Mouse (Mus musculus) heart, adult 18-20 months (tissue): Measurements from ENCODE around the gene Mrpl50. TPM values are rescaled to one million over a fixed set of nuclear protein-coding genes. Genes with fewer than 3 reads are reported as not detected.

Source experiments
- DNase-seq, 2 experiments: peaks; one replicate each; pipeline ENCODE4 v3.0.0; 2021 to 2022; ENCODE audit warnings: mixed read lengths in 1 of 2
- long read RNA-seq, 2 experiments: library from polyadenylated mRNA; stranded (forward); transcript quantifications; one replicate each; pipeline ENCODE4 v2.0.0; 2021
- total RNA-seq, 2 experiments: library from RNA; stranded (reverse); gene quantifications; 2 replicates each; pipeline ENCODE4 v1.2.3; 2021

Mrpl50 gene
- 10 to 100 TPM; 51.0 to 53.6 TPM for total RNA-seq
- long read RNA-seq, experiment 1, transcript Mrpl50-201 (2 exons, 2,114 nt): major isoform, 168 of 170 reads
- long read RNA-seq, experiment 1, partial matches to known transcripts: 0 of 170 reads
- long read RNA-seq, experiment 1, other reads (novel, unspliced or antisense): 2 of 170 reads
- long read RNA-seq, experiment 2, transcript Mrpl50-201 (2 exons, 2,114 nt): major isoform, 104 of 106 reads
- long read RNA-seq, experiment 2, partial matches to known transcripts: 2 of 106 reads
- long read RNA-seq, experiment 2, other reads (novel, unspliced or antisense): 0 of 106 reads

GRCm38 (mm10) chr4:49520572-49521340 lies at the start of gene Mrpl50, which contains the start of gene Zfp189:
Mrpl50 (minus strand) TSS chr4:49521093.
Zfp189 (plus strand) TSS chr4:49521176.
- peak; percentile 95 to 98 for DNase-seq

GRCm38 (mm10) chr4:49567613-49568012 lies 46.7 kb upstream of the Mrpl50 start:
- DNase-seq: peak; percentile 72 to 85

GRCm38 (mm10) chr4:49559915-49560772 lies 39.3 kb upstream of the Mrpl50 start:
- peak; percentile 84 to 88 for DNase-seq

- DNase-seq: no peak
Observed at GRCm38 (mm10) chr4:49558181-49558580, 37.3 kb upstream of the Mrpl50 start.

GRCm38 (mm10) chr4:49557375-49557774 lies 36.5 kb upstream of the Mrpl50 start:
- no peak for DNase-seq

- no peak for DNase-seq
Observed at GRCm38 (mm10) chr4:49553380-49553779, 32.5 kb upstream of the Mrpl50 start.

- DNase-seq: no peak
Observed at GRCm38 (mm10) chr4:49549383-49549782, 28.5 kb upstream of the Mrpl50 start, which contains the start of gene Aldob. Aldob (minus strand) TSS chr4:49549546.

- DNase-seq: no peak
Observed at GRCm38 (mm10) chr4:49547544-49548219, 26.8 kb upstream of the Mrpl50 start.

GRCm38 (mm10) chr4:49546873-49547543 lies 26.1 kb upstream of the Mrpl50 start:
- no peak for DNase-seq

- DNase-seq: no peak
Observed at GRCm38 (mm10) chr4:49546026-49546425, 25.1 kb upstream of the Mrpl50 start.

- peak; percentile 24 to 37 for DNase-seq
Observed at GRCm38 (mm10) chr4:49540966-49541365, 20.1 kb upstream of the Mrpl50 start.

GRCm38 (mm10) chr4:49539665-49540064 lies 18.8 kb upstream of the Mrpl50 start:
- DNase-seq: peak in 1 of 2 experiments; percentile 17

- peak; percentile 27 for DNase-seq
Observed at GRCm38 (mm10) chr4:49536671-49537070, 15.8 kb upstream of the Mrpl50 start.

GRCm38 (mm10) chr4:49535675-49536294 lies 14.9 kb upstream of the Mrpl50 start:
- DNase-seq: no peak

- DNase-seq: no peak
Observed at GRCm38 (mm10) chr4:49535036-49535435, 14.1 kb upstream of the Mrpl50 start.

GRCm38 (mm10) chr4:49522576-49522975 lies 1.7 kb upstream of the Mrpl50 start:
- DNase-seq: peak; percentile 12 to 25

GRCm38 (mm10) chr4:49521346-49521745 lies 453 bp upstream of the Mrpl50 start:
- no peak for DNase-seq

- no peak for DNase-seq
Observed at GRCm38 (mm10) chr4:49519476-49519875, 1.4 kb downstream of the Mrpl50 start.

GRCm38 (mm10) chr4:49514441-49514840 lies 6.5 kb downstream of the Mrpl50 start:
- no peak for DNase-seq

- DNase-seq: no peak
Observed at GRCm38 (mm10) chr4:49512636-49513035, 8.3 kb downstream of the Mrpl50 start.
